Mouse (Mus musculus) forebrain, embryonic 14.5 days (tissue): Measurements from ENCODE around the gene Efr3b. TPM values are rescaled to one million over a fixed set of nuclear protein-coding genes. Genes with fewer than 3 reads are reported as not detected.
"Not testable (repeated sequence)": the region's sequence is repeated elsewhere in the genome, so short reads cannot be mapped to it uniquely, and the experiment has no call there.

Source experiments
- ATAC-seq: fragments of 200-750 bp; cut with Nextera tagmentation; 2 replicates; pipeline ENCODE4 v1.8.0; 2017; ENCODE audit warnings: mild to moderate bottlenecking, moderate library complexity
- DNase-seq: peaks from one replicate; pipeline ENCODE4 v3.0.0-alpha.2; 2015; ENCODE audit warnings: low spot score
- H3K27ac ChIP-seq: fragments of 300-500 bp; sonication (generic); 2 replicates; pipeline ENCODE4 v1.5.1; 2014; ENCODE audit warnings: low read depth, mild to moderate bottlenecking, control low read depth, low read length, moderate library complexity
- H3K27me3 ChIP-seq: fragments of 300-500 bp; sonication (generic); replicated peaks from 2 replicates; pipeline ENCODE4 v1.6.1; 2014; ENCODE audit warnings: low read length, control low read depth, mixed read lengths; ENCODE audit not compliant: control insufficient read depth, insufficient read depth
- H3K36me3 ChIP-seq: fragments of 300-500 bp; sonication (generic); 2 replicates; pipeline ENCODE4 v1.6.1; 2014; ENCODE audit warnings: low read length, control low read depth; ENCODE audit not compliant: control insufficient read depth, insufficient read depth
- H3K4me1 ChIP-seq: fragments of 300-500 bp; sonication (generic); 2 replicates; pipeline ENCODE4 v1.6.1; 2014; ENCODE audit warnings: antibody characterized with exemption, low read length, control low read depth; ENCODE audit not compliant: control insufficient read depth, insufficient read depth
- H3K4me2 ChIP-seq: fragments of 300-500 bp; sonication (generic); 2 replicates; pipeline ENCODE4 v1.6.1; 2014; ENCODE audit warnings: mild to moderate bottlenecking, control low read depth, low read length
- H3K4me3 ChIP-seq: fragments of 300-500 bp; sonication (generic); 2 replicates; pipeline ENCODE4 v1.5.1; 2014; ENCODE audit warnings: low read depth, low read length, control low read depth
- H3K9ac ChIP-seq: fragments of 300-500 bp; sonication (generic); 2 replicates; pipeline ENCODE4 v1.6.1; 2014; ENCODE audit warnings: mild to moderate bottlenecking, low read length, control low read depth, moderate library complexity
- H3K9me3 ChIP-seq: fragments of 300-500 bp; sonication (generic); replicated peaks from 2 replicates; pipeline ENCODE4 v1.6.1; 2016; ENCODE audit warnings: low read length, control low read depth, mixed read lengths; ENCODE audit not compliant: control insufficient read depth
- WGBS: fragments of 180-500 bp; shearing (Covaris S2); extraction: QIAGEN DNeasy Blood & Tissue Kit; methylation state at CpG from one replicate; pipeline ENCODE4 v1.1.7; 2014; 5-methylcytosine and 5-hydroxymethylcytosine counted together
- polyA plus RNA-seq: library from polyadenylated mRNA; unstranded; fragments of >200 nt; fragmentation: Nextera tagmentation; extraction: Ambion mirVana; gene quantifications from 2 replicates; pipeline ENCODE4 v1.2.1, GENCODE M21; 2014

Gene Efr3b
- polyA plus RNA-seq, 1 experiment from 2014 or later = 16.9 TPM

DNA sequence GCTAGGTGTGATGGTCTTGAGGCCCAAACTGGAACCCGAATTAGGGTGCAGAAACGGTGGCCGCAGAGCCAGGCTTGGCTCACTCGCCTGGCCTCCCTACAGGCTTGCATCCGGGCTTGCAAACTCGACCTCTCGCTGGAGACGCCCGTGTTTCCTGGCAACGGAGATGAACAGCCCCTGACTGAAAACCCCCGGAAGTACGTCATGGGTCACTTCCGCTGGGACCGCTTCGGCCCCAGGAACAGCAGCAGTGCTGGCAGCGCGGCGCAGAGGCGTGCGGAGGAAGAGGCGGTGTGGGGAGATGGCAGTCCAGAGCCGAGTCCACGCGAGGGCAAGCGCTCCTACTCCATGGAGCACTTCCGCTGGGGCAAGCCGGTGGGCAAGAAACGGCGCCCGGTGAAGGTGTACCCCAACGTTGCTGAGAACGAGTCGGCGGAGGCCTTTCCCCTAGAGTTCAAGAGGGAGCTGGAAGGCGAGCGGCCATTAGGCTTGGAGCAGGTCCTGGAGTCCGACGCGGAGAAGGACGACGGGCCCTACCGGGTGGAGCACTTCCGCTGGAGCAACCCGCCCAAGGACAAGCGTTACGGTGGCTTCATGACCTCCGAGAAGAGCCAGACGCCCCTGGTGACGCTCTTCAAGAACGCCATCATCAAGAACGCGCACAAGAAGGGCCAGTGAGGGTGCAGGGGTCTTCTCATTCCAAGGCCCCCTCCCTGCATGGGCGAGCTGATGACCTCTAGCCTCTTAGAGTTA lies 78.7 kb downstream of the Efr3b start:
- H3K4me2 ChIP-seq = peak overlapping the region; percentile 94
- ATAC-seq (peak; percentile 98), DNase-seq (peak; percentile 96)
- WGBS = 3% methylated on average over 53 of the region's 53 CpGs
- peaks cover 8% of the 10 kb centered on the region; the same call in 1 of the 2 replicates for H3K27me3 ChIP-seq
- peak overlapping the region; percentile 89 for H3K27ac ChIP-seq
- peak overlapping the region; percentile 70 for H3K4me3 ChIP-seq
- H3K9me3 ChIP-seq = no peaks in the 10 kb centered on the region
- H3K9ac ChIP-seq = peak overlapping the region; percentile 89
- peaks cover 3% of the 10 kb centered on the region; the same call in 1 of the 2 replicates for H3K4me1 ChIP-seq
- H3K36me3 ChIP-seq = peaks cover 14% of the 10 kb centered on the region

DNA sequence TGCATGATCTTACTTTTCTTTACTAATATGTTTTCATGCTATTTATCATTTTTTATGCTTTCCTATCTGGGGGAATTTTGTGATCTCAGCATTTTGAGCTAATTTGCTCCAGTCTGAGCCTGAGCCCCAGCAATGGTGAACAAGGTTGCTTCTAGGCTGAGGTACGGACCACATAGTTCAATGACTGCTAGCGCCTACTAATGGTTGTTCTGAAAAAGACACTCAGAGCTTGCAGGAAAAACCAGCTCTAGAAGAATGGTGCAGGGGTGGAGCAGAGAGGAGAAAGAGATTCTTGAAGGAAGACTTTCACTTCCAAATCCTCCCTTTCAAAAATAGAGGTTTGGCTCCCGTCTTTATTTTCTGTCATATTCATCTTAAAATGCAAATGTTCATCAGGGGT lies 82.4 kb downstream of the Efr3b start:
- no peaks in the 10 kb centered on the region for H3K9me3 ChIP-seq
- DNase-seq (peak; percentile 57), ATAC-seq (no peak)
- no peak overlapping the region for H3K4me3 ChIP-seq
- no peak overlapping the region for H3K9ac ChIP-seq
- no peaks in the 10 kb centered on the region for H3K36me3 ChIP-seq
- peaks cover 3% of the 10 kb centered on the region; the same call in 1 of the 2 replicates for H3K4me1 ChIP-seq
- no peak overlapping the region for H3K27ac ChIP-seq
- peaks cover 18% of the 10 kb centered on the region; the same call in 1 of the 2 replicates for H3K27me3 ChIP-seq
- 16% methylated on average over 3 of the region's 3 CpGs for WGBS
- H3K4me2 ChIP-seq = no peak overlapping the region

DNA sequence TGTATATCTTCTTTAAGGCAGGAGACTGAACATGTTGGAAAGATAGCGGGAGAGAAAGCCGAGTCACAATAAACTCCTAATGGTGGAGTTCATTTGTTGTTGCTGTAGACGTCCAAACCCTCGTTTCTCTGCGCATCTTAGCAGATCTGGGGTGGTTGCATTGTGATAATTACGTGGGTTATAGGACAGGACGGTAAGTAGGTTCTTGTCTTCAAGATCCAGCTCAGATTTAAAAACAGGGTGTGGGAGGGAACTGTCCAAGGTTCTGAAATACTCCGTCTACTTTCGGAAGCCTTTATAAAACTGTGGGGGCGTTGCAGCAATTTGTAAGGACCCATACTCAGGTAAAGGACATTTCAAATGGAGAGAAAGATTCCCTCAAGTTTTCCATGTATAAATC lies 83.3 kb downstream of the Efr3b start:
- DNase-seq (peak; percentile 32), ATAC-seq (no peak)
- 32% methylated on average over 10 of the region's 10 CpGs for WGBS
- Histone ChIP-seq H3K9me3 (no peaks in the 10 kb centered on the region), H3K4me2 (no peak overlapping the region), H3K27ac (no peak overlapping the region), H3K9ac (no peak overlapping the region), H3K36me3 (no peaks in the 10 kb centered on the region), H3K27me3 (peaks cover 18% of the 10 kb centered on the region; the same call in 1 of the 2 replicates), H3K4me1 (no peaks in the 10 kb centered on the region), H3K4me3 (no peak overlapping the region)

DNA sequence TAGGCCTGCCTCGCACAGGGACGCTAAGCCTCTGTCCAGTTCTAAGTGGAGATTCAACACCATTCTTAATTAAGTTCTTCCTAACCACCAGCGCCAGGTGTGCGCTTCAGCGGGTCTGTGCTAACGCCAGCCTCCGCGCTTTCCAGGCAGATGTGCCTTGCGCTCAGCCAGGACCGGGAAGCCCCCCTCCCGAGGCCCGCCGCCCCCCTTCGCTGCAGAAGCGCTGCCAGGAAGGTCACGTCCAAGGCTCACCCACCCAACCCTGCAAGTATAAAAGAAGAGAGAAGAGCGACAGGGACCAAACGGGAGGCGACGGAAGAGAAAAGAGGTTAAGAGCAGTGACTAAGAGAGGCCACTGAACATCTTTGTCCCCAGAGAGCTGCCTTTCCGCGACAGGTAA lies 84.1 kb downstream of the Efr3b start, which contains the start of gene Pomc:
Gene Pomc, plus strand, starts transcription at position 301 of the 400 bp plus-strand sequence.
- WGBS = 20% methylated on average over 22 of the region's 22 CpGs
- H3K27ac ChIP-seq = no peak within 1 kb of the TSS
- no peaks in the 10 kb centered on the region for H3K4me1 ChIP-seq
- ATAC-seq (no peak), DNase-seq (no peak)
- H3K4me3 ChIP-seq = no peak within 1 kb of the TSS
- H3K9me3 ChIP-seq = no peaks in the 10 kb centered on the region
- peaks cover 18% of the 10 kb centered on the region; the same call in 1 of the 2 replicates for H3K27me3 ChIP-seq
- no peak within 1 kb of the TSS for H3K9ac ChIP-seq
- H3K4me2 ChIP-seq = no peak within 1 kb of the TSS
- H3K36me3 ChIP-seq = no peaks in the 10 kb centered on the region

DNA sequence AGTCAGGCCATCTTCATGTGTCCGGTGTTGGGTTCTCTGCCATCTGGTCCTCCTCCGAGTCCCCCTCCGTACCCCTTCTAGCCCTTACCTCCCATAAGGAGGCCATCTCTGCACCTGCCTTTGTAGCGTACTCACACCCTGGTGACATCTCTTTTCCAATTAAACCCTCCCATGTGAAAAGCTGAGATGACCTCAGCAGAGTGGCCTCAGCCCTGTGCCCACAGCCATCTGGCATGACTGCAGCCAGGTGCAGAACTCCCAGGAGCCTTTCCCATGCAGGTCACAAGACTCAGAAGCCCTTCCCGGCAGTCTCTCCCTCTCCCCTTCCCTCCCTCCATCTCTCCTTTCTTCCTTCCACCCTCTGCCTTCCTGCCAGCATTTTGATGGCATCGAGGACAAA lies 91.2 kb downstream of the Efr3b start:
- H3K9ac ChIP-seq = no peak overlapping the region

DNA sequence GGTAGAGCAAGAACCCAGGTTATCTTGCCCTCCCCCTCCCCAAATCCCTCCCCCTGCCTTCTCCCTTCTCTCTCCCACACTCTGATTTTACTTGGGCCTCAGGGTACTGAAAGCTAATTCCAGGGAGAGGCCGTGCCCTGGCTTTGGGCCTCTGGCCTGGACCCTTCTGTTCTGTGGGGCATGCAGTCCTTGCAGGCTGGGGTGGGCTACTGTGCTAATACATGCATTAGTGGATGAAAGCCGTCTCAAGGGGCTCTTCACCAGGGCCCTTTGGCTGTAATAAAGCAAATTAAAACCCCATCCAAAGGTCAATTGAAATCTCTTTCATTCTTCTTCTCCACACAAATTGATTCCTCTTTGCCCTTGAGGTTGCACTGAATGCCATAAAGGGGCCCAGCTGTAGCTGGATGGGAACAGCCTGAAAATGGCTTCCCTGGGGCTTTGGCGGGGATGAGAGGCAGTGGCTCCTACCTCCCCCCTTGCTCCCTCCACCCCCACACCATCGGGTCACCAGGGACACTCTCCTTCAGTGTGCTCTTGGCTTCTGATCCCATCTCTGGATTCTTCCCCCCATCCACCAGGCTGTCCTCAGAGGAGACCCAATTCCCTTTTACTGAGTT lies 94.2 kb downstream of the Efr3b start:
- no peak overlapping the region for H3K27ac ChIP-seq
- no peak overlapping the region for H3K4me3 ChIP-seq
- H3K9ac ChIP-seq = no peak overlapping the region
- ATAC-seq (no peak), DNase-seq (no peak)
- no peak overlapping the region for H3K4me2 ChIP-seq
- H3K36me3 ChIP-seq = no peaks in the 10 kb centered on the region
- 35% methylated on average over 4 of the region's 4 CpGs for WGBS
- H3K4me1 ChIP-seq = no peaks in the 10 kb centered on the region
- H3K27me3 ChIP-seq = no peaks in the 10 kb centered on the region
- no peaks in the 10 kb centered on the region for H3K9me3 ChIP-seq

More for the DNA sequence above, 91.2 kb downstream of the Efr3b start:
- Histone ChIP-seq H3K36me3 (no peaks in the 10 kb centered on the region), H3K4me2 (no peak overlapping the region), H3K4me1 (no peaks in the 10 kb centered on the region), H3K9me3 (no peaks in the 10 kb centered on the region), H3K27ac (no peak overlapping the region), H3K27me3 (no peaks in the 10 kb centered on the region), H3K4me3 (no peak overlapping the region)
- WGBS = 61% methylated on average over 6 of the region's 6 CpGs
- DNase-seq (no peak), ATAC-seq (no peak)

DNA sequence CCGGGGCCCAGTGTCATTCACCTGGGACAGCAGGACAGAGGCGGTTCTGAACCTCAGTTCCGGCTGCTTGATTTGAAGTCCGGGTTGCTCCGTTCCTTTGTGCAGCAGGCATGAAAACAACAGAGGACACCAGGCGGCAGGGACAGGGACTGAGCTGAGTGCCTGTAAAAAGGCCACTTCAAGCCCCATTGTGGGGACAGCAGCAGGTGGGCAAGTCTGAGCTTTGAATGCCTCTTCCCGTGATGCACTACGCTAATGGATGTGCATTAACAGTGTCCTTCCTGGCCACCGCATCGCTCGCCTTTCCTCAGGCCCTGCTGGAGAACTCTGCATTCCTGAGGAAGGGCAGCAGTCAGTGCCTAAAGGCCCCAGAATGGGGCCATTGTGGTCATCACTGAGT lies 96.7 kb downstream of the Efr3b start:
- 4% methylated on average over 11 of the region's 11 CpGs for WGBS
- no peak overlapping the region for H3K4me2 ChIP-seq
- no peak overlapping the region for H3K9ac ChIP-seq
- DNase-seq = no peak
- no peaks in the 10 kb centered on the region for H3K36me3 ChIP-seq
- H3K4me3 ChIP-seq = no peak overlapping the region
- no peak; the same call in 1 of the 2 replicates for ATAC-seq
- H3K9me3 ChIP-seq = no peaks in the 10 kb centered on the region
- H3K27ac ChIP-seq = no peak overlapping the region
- H3K27me3 ChIP-seq = no peaks in the 10 kb centered on the region
- H3K4me1 ChIP-seq = no peaks in the 10 kb centered on the region

DNA sequence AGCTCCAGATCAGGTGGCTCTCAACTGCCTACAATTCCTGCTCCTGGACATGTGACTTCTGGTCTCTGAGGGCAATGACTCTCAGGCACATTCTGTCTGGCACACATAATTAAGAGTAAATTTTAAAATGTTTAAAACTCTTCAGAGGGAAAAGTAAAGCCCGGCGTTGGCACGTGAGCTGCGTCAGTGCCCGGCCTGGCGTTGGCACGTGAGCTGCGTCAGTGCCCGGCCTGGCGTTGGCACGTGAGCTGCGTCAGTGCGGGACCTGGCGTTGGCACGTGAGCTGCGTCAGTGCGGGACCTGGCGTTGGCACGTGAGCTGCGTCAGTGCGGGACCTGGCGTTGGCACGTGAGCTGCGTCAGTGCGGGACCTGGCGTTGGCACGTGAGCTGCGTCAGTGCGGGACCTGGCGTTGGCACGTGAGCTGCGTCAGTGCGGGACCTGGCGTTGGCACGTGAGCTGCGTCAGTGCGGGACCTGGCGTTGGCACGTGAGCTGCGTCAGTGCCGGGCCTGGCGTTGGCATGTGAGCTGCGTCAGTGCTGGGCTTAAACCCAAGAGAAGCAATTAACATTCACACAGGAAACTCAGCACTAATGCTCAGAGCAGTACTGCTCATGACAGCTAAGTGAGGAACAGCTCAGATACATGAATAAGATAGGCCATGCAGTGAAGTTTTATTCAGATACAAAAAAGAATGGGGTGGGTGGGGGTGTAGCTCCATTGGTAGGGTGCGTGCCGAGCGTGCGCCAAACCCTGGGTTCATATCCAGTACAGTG lies 108.4 kb downstream of the Efr3b start:
- H3K4me1 ChIP-seq, H3K4me3 ChIP-seq, H3K27me3 ChIP-seq, H3K9ac ChIP-seq, H3K9me3 ChIP-seq, H3K36me3 ChIP-seq, H3K27ac ChIP-seq, H3K4me2 ChIP-seq: not testable (repeated sequence)
- ATAC-seq = peak; percentile 57; the same call in 1 of the 2 replicates
- WGBS = 87% methylated on average over 31 of the region's 47 CpGs
- DNase-seq = peak; percentile 63
